Mouse (Mus musculus) adrenal gland, postnatal 10 days (tissue): ENCODE data around the gene Abcc2. TPM values are rescaled to one million over a fixed set of nuclear protein-coding genes. Genes with fewer than 3 reads are reported as not detected.

Source experiments
- DNase-seq: peaks from one replicate; pipeline ENCODE4 v3.0.0; 2021; ENCODE audit warnings: mixed read lengths
- long read RNA-seq, 2 experiments: library from polyadenylated mRNA; stranded (forward); transcript quantifications; one replicate each; pipeline ENCODE4 v2.0.0; 2021
- total RNA-seq, 2 experiments: library from RNA; stranded (reverse); gene quantifications; 2 replicates each; pipeline ENCODE4 v1.2.3; 2021

Gene Abcc2
- 10 to 100 TPM; 10.9 to 25.0 TPM for total RNA-seq
- long read RNA-seq, experiment 1, partial matches to known transcripts: 2 of 3 reads
- long read RNA-seq, experiment 1, other reads (novel, unspliced or antisense): 1 of 3 reads
- long read RNA-seq, experiment 2: 0 reads

- DNase-seq: no peak
These were observed at the start of gene Abcc2 for GRCm38 (mm10) chr19:43781980-43782379. Abcc2 (plus strand) TSS chr19:43782192.

- DNase-seq: no peak
These were observed 43.6 kb upstream of the Abcc2 start for GRCm38 (mm10) chr19:43738409-43738808.

- no peak for DNase-seq
These were observed 38.6 kb upstream of the Abcc2 start for GRCm38 (mm10) chr19:43743401-43743800.

- no peak for DNase-seq
These were observed 36.3 kb upstream of the Abcc2 start for GRCm38 (mm10) chr19:43745740-43746139.

GRCm38 (mm10) chr19:43747877-43748276 lies 34.1 kb upstream of the Abcc2 start:
- no peak for DNase-seq

GRCm38 (mm10) chr19:43750008-43750407 lies 32.0 kb upstream of the Abcc2 start:
- DNase-seq: no peak

- peak; percentile 99 for DNase-seq
These were observed 29.3 kb upstream of the Abcc2 start, which contains the start of the genes Cutc and Cox15 for GRCm38 (mm10) chr19:43752489-43753225. Cutc (plus strand) TSS chr19:43752996. Cox15 (minus strand) TSS chr19:43753000.

- peak; percentile 95 for DNase-seq
These were observed 28.7 kb upstream of the Abcc2 start for GRCm38 (mm10) chr19:43753226-43753835.

GRCm38 (mm10) chr19:43754237-43754636 lies 27.8 kb upstream of the Abcc2 start:
- DNase-seq: no peak

- DNase-seq: no peak
These were observed 27.1 kb upstream of the Abcc2 start for GRCm38 (mm10) chr19:43754872-43755271.

- DNase-seq: peak; percentile 84
These were observed 21.5 kb upstream of the Abcc2 start for GRCm38 (mm10) chr19:43760504-43760903.

GRCm38 (mm10) chr19:43761543-43762256 lies 20.3 kb upstream of the Abcc2 start:
- DNase-seq: no peak

- DNase-seq: no peak
These were observed 19.6 kb upstream of the Abcc2 start for GRCm38 (mm10) chr19:43762410-43762809.

GRCm38 (mm10) chr19:43766451-43766850 lies 15.5 kb upstream of the Abcc2 start:
- DNase-seq: no peak

GRCm38 (mm10) chr19:43767549-43768322 lies 14.3 kb upstream of the Abcc2 start:
- no peak for DNase-seq

- DNase-seq: peak; percentile 69
These were observed 12.5 kb upstream of the Abcc2 start for GRCm38 (mm10) chr19:43769366-43769960.

GRCm38 (mm10) chr19:43770584-43770983 lies 11.4 kb upstream of the Abcc2 start:
- no peak for DNase-seq

GRCm38 (mm10) chr19:43771499-43771969 lies 10.5 kb upstream of the Abcc2 start:
- no peak for DNase-seq

GRCm38 (mm10) chr19:43772311-43772710 lies 9.7 kb upstream of the Abcc2 start:
- no peak for DNase-seq

GRCm38 (mm10) chr19:43775433-43775832 lies 6.6 kb upstream of the Abcc2 start:
- no peak for DNase-seq

GRCm38 (mm10) chr19:43776561-43776960 lies 5.4 kb upstream of the Abcc2 start:
- no peak for DNase-seq
